Mouse (Mus musculus): Measurements from ENCODE around the gene Dusp28.

Dusp28 gene

GRCm38 (mm10) chr1:92906779-92907631 lies at the start of gene Dusp28:
Gene Dusp28, plus strand, starts transcription at chr1:92906981.
- peak; percentile 95 for DNase-seq (ENCODE audit: low spot score)

GRCm38 (mm10) chr1:92861503-92861902 lies 45.3 kb upstream of the Dusp28 start:
- no peak for DNase-seq (ENCODE audit: low spot score)

- DNase-seq (ENCODE audit: low spot score), result no peak
Measured at GRCm38 (mm10) chr1:92863268-92863667, 43.5 kb upstream of the Dusp28 start.

- no peak for DNase-seq (ENCODE audit: low spot score)
Measured at GRCm38 (mm10) chr1:92866170-92866569, 40.6 kb upstream of the Dusp28 start.

- no peak for DNase-seq (ENCODE audit: low spot score)
Measured at GRCm38 (mm10) chr1:92869985-92870384, 36.8 kb upstream of the Dusp28 start.

- DNase-seq (ENCODE audit: low spot score), result no peak
Measured at GRCm38 (mm10) chr1:92872666-92873065, 34.1 kb upstream of the Dusp28 start.

- no peak for DNase-seq (ENCODE audit: low spot score)
Measured at GRCm38 (mm10) chr1:92874011-92874410, 32.8 kb upstream of the Dusp28 start.

- DNase-seq (ENCODE audit: low spot score), result no peak
Measured at GRCm38 (mm10) chr1:92875360-92876111, 31.2 kb upstream of the Dusp28 start.

- no peak for DNase-seq (ENCODE audit: low spot score)
Measured at GRCm38 (mm10) chr1:92877431-92877978, 29.3 kb upstream of the Dusp28 start.

GRCm38 (mm10) chr1:92878066-92878741 lies 28.6 kb upstream of the Dusp28 start:
- no peak for DNase-seq (ENCODE audit: low spot score)

- DNase-seq (ENCODE audit: low spot score), result no peak
Measured at GRCm38 (mm10) chr1:92879266-92879665, 27.5 kb upstream of the Dusp28 start.

GRCm38 (mm10) chr1:92880101-92880500 lies 26.7 kb upstream of the Dusp28 start:
- no peak for DNase-seq (ENCODE audit: low spot score)

GRCm38 (mm10) chr1:92881982-92882381 lies 24.8 kb upstream of the Dusp28 start:
- no peak for DNase-seq (ENCODE audit: low spot score)

- no peak for DNase-seq (ENCODE audit: low spot score)
Measured at GRCm38 (mm10) chr1:92888901-92889655, 17.7 kb upstream of the Dusp28 start.

- DNase-seq (ENCODE audit: low spot score), result no peak
Measured at GRCm38 (mm10) chr1:92892791-92893190, 14.0 kb upstream of the Dusp28 start.

- DNase-seq (ENCODE audit: low spot score), result no peak
Measured at GRCm38 (mm10) chr1:92893896-92894295, 12.9 kb upstream of the Dusp28 start.

- DNase-seq (ENCODE audit: low spot score), result peak; percentile 91
Measured at GRCm38 (mm10) chr1:92895089-92895488, 11.7 kb upstream of the Dusp28 start.

GRCm38 (mm10) chr1:92902786-92903185 lies 4.0 kb upstream of the Dusp28 start, which contains the start of gene Ankmy1:
Gene Ankmy1, minus strand, starts transcription at chr1:92902906.
- peak; percentile 88 for DNase-seq (ENCODE audit: low spot score)

- DNase-seq (ENCODE audit: low spot score), result no peak
Measured at GRCm38 (mm10) chr1:92903627-92904026, 3.2 kb upstream of the Dusp28 start.

GRCm38 (mm10) chr1:92905703-92906310 lies 974 bp upstream of the Dusp28 start:
- no peak for DNase-seq (ENCODE audit: low spot score)
